Comparison of ENCODE assay signal across 15 mouse cellular contexts in the genomic region with DNA sequence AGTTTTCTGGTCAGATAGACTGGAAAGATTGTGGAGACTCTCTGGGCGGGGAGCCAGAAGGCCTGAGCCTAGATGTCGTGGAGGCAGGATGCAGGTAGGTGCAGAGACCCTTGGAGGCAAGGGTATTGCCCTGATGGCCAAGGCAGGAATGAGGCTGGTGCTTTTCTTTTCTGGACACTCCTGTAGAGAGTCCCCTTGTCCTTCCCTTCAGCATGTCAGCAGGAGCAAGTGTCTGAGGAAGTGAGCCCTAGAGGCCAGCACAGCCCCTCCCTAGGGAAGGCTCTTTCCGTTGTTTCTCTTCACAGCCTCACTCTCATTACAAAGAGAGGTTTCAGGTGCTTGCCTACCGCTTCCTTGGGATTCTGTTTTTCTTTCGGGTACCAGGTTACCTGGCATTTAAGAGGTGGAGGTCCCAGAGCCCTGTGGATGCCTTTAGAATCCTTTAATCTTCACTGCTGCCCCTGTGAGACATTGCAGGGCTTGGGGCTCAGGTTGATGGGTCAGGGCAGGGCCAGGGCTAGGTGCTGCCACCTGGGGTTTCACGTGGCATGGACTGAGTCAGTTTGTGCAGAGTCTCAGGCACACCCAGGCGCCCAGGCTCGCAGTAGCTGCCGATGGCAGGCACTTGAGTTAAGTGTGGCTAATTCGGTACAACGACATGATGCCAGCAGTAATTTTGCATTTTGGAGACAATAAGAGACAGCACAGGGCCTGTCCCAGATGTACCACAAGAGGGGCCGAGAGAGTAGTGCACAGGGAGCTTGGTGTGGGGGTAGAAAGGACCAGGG. TPM values are rescaled to one million over a fixed set of nuclear protein-coding genes. Genes with fewer than 3 reads are reported as not detected.
DNase-seq lines count a peak whose midpoint lies in the region; ATAC-seq and TF ChIP-seq lines count a peak whose summit lies in the region.
"Had no signal": no experiment of that assay in that cellular context is flagged by ENCODE, and none has a peak within 500 bp of the region (broad histone marks: within the 10 kb centered on the region; RNA-seq: fewer than 3 reads in every experiment).

No protein-coding gene starts in this region.

- no peaks in the 10 kb centered on the region for H3K79me2 ChIP-seq in CH12.LX (replicated peaks; ENCODE audit: control insufficient read depth, extremely low read depth, insufficient read depth, poor library complexity, severe bottlenecking)

- peaks cover 17% of the 10 kb centered on the region for H3K27me3 ChIP-seq in kidney, embryonic 15.5 days
- H3K27me3 ChIP-seq in CH12.LX (replicated peaks) (peaks cover 59% of the 10 kb centered on the region), E14TG2a.4 (ENCODE audit: insufficient read depth, low read length) (no peaks in the 10 kb centered on the region)
- H3K27me3 ChIP-seq in heart, embryonic 14.5 days (ENCODE audit: control insufficient read depth, insufficient read depth, low read length): peaks cover 16% of the 10 kb centered on the region; the same call in 1 of the 2 replicates
- H3K27me3 ChIP-seq: lung, embryonic 15.5 days had no signal

- no peaks in the 10 kb centered on the region for H3K36me3 ChIP-seq in kidney, embryonic 15.5 days
- H3K36me3 ChIP-seq in CH12.LX (replicated peaks in 1 of 2; ENCODE audit: control insufficient read depth in 1 of 2, insufficient read depth in 1 of 2, low read length in 1 of 2): no peaks in the 10 kb centered on the region
- H3K36me3 ChIP-seq in E14TG2a.4 (ENCODE audit: insufficient read depth, low read length): no peaks in the 10 kb centered on the region
- H3K36me3 ChIP-seq in heart, embryonic 14.5 days (ENCODE audit: control insufficient read depth, insufficient read depth, low read length): no peaks in the 10 kb centered on the region
- H3K36me3 ChIP-seq: lung, embryonic 15.5 days; neural tube, embryonic 12.5 days had no signal

- H3K4me2 ChIP-seq in kidney, embryonic 15.5 days: no peak overlapping the region
- H3K4me2 ChIP-seq in CH12.LX (ENCODE audit: insufficient read depth, low read depth, poor library complexity, severe bottlenecking): no peak overlapping the region; the same call in 1 of the 2 replicates
- H3K4me2 ChIP-seq in heart, embryonic 14.5 days (ENCODE audit: low read length): 0 out of 2 replicates have a peak overlapping the region, but pooled peaks have one; percentile 3
- H3K4me2 ChIP-seq: lung, embryonic 15.5 days; neural tube, embryonic 12.5 days had no signal

- peak; percentile 44 for DNase-seq in kidney, postnatal 10 days
- peak; percentile 18 for DNase-seq in CH12.LX (ENCODE audit: extremely low read depth)
- DNase-seq in urinary bladder, postnatal 14 days (ENCODE audit: low spot score): no peak
- no peak for DNase-seq in gastrocnemius, adult 18-20 months (ENCODE audit: low spot score)
- DNase-seq: cerebellum, adult 2 months; kidney, postnatal 4 days; midbrain, embryonic 14.5 days; retina, postnatal 1 day; thymus, postnatal 14 days had no signal

- no peak for ATAC-seq in kidney, embryonic 15.5 days (replicated peaks; ENCODE audit: low FRiP score)
- ATAC-seq in heart, embryonic 14.5 days (ENCODE audit: insufficient number of reproducible peaks, insufficient read depth, low FRiP score, low read depth): no peak
- ATAC-seq: inflammation-experienced regulatory T-cells, adult 6 months had no signal

- H3K4me3 ChIP-seq in kidney, embryonic 15.5 days (replicated peaks): no peak overlapping the region
- H3K4me3 ChIP-seq in CH12.LX (replicated peaks in 1 of 3; ENCODE audit: low read depth in 2 of 3, low read length in 2 of 3, poor library complexity in 1 of 3) (no peak overlapping the region), E14TG2a.4 (replicated peaks; ENCODE audit: low read length) (peak overlapping the region; percentile 1; the same call in 1 of the 2 replicates)
- H3K4me3 ChIP-seq in heart, embryonic 14.5 days (ENCODE audit: control insufficient read depth in 1 of 2, insufficient read depth in 1 of 2, low read depth in 1 of 2, low read length in 2 of 2): no peak overlapping the region
- H3K4me3 ChIP-seq: lung, embryonic 15.5 days; neural tube, embryonic 12.5 days had no signal

- H3K9me3 ChIP-seq in kidney, embryonic 15.5 days (replicated peaks): no peaks in the 10 kb centered on the region
- H3K9me3 ChIP-seq in CH12.LX (replicated peaks; ENCODE audit: low read length) (no peaks in the 10 kb centered on the region), E14TG2a.4 (ENCODE audit: low read length) (no peaks in the 10 kb centered on the region)
- no peaks in the 10 kb centered on the region for H3K9me3 ChIP-seq in heart, embryonic 14.5 days (ENCODE audit: control insufficient read depth, low read length)
- H3K9me3 ChIP-seq: lung, embryonic 15.5 days; neural tube, embryonic 12.5 days had no signal

- TF ChIP-seq POLR2A in CH12.LX (IDR thresholded peaks at IDR 0.05; ENCODE audit: low read depth, low read length): no peak

- no peak for TF ChIP-seq RAD21 in CH12.LX (IDR thresholded peaks at IDR 0.05; ENCODE audit: low read depth, low read length)

- dilution Hi-C loops in CH12.LX (cut with MboI; ENCODE audit: extremely low pct_ligation_motif_present, extremely low pct_unique_long_range_greater_than_20kb, low sequenced_read_pairs): no loop called here

- peaks cover 22% of the 10 kb centered on the region for H3K4me1 ChIP-seq in kidney, embryonic 15.5 days
- H3K4me1 ChIP-seq in CH12.LX (ENCODE audit: control insufficient read depth in 1 of 2, insufficient read depth in 2 of 2): peaks cover 11 to 23% of the 10 kb centered on the region in 2 experiments
- peaks cover 52% of the 10 kb centered on the region for H3K4me1 ChIP-seq in E14TG2a.4 (replicated peaks; ENCODE audit: low read depth, low read length)
- peaks cover 18 to 19% of the 10 kb centered on the region in 2 experiments for H3K4me1 ChIP-seq in heart, embryonic 14.5 days (ENCODE audit: control insufficient read depth in 2 of 2, insufficient read depth in 2 of 2, low read length in 2 of 2)

- 63% methylated on average over 12 of the region's 12 CpGs for WGBS in kidney, embryonic 15.5 days
- WGBS in heart, embryonic 14.5 days: 34% methylated on average over 12 of the region's 12 CpGs

- no peak overlapping the region for H3K9ac ChIP-seq in kidney, embryonic 15.5 days
- H3K9ac ChIP-seq in CH12.LX (ENCODE audit: insufficient read depth, low read depth): no peak overlapping the region
- H3K9ac ChIP-seq in heart, embryonic 14.5 days (ENCODE audit: low read length): peak overlapping the region; percentile 27; the same call in 1 of the 2 replicates
- H3K9ac ChIP-seq: lung, embryonic 15.5 days; neural tube, embryonic 12.5 days had no signal

- TF ChIP-seq CTCF in CH12.LX (conservative IDR thresholded peaks at IDR 0.05 in 1 of 2, IDR thresholded peaks at IDR 0.05 in 1 of 2; ENCODE audit: low read depth in 2 of 2, low read length in 2 of 2) (0 out of 4 replicates have a peak, but pooled peaks of 1 of the 2 experiments have one; percentile 1), E14TG2a.4 (conservative IDR thresholded peaks at IDR 0.05; ENCODE audit: low read length) (no peak)

- 0 out of 2 replicates have a peak, but pooled peaks have one; percentile 11 for TF ChIP-seq EP300 in CH12.LX (IDR thresholded peaks at IDR 0.05; ENCODE audit: low read length)

- in situ Hi-C loops in CH12.LX (cut with MboI; ENCODE audit: low pct_ligation_motif_present, low pct_unique_long_range_greater_than_20kb, low sequenced_read_pairs): loop anchor here (25.0 kb wide), 1 partner anchor 397 kb away; no protein-coding TSS in a partner anchor

- H3K27ac ChIP-seq in kidney, embryonic 15.5 days: no peak overlapping the region
- H3K27ac ChIP-seq in CH12.LX (ENCODE audit: insufficient read depth, low read depth): no peak overlapping the region
- no peak overlapping the region for H3K27ac ChIP-seq in heart, embryonic 14.5 days (replicated peaks in 1 of 2; ENCODE audit: control insufficient read depth in 1 of 2, insufficient read depth in 1 of 2, low read depth in 2 of 2, low read length in 2 of 2)
- H3K27ac ChIP-seq: lung, embryonic 15.5 days; neural tube, embryonic 12.5 days had no signal

TF ChIP-seq in CH12.LX, 34 proteins besides CTCF, POLR2A, EP300 and RAD21:
- no peak for TF ChIP-seq ZC3H11A (IDR thresholded peaks at IDR 0.05; ENCODE audit: low read depth, low read length)
- TF ChIP-seq IRF4 (IDR thresholded peaks at IDR 0.05; ENCODE audit: low read depth, low read length): no peak
- TF ChIP-seq E2F4 (IDR thresholded peaks at IDR 0.05; ENCODE audit: insufficient replicate concordance, low read depth, low read length): no peak
- no peak for TF ChIP-seq USF2 (conservative IDR thresholded peaks at IDR 0.05; ENCODE audit: low read depth, low read length)
- no peak for TF ChIP-seq MAX (IDR thresholded peaks at IDR 0.05; ENCODE audit: low read length)
- TF ChIP-seq MAFK (IDR thresholded peaks at IDR 0.05; ENCODE audit: insufficient replicate concordance, low read length): no peak
- no peak for TF ChIP-seq RCOR1 (conservative IDR thresholded peaks at IDR 0.05; ENCODE audit: low read depth, low read length)
- TF ChIP-seq TBP (conservative IDR thresholded peaks at IDR 0.05; ENCODE audit: low read depth, low read length): no peak
- no peak for TF ChIP-seq SIN3A (IDR thresholded peaks at IDR 0.05; ENCODE audit: low read length)
- TF ChIP-seq CHD2 (IDR thresholded peaks at IDR 0.05; ENCODE audit: low read length): no peak
- TF ChIP-seq UBTF (IDR thresholded peaks at IDR 0.05; ENCODE audit: low read depth, low read length): no peak

RNA-seq across cellular contexts. Expression of a gene that starts 50.6 kb away (rescaled TPM):
- polyA plus RNA-seq in kidney, embryonic 15.5 days (2015; fragmentation: Nextera tagmentation; extraction: Ambion mirVana): 63.2 and 65.9 TPM in 2 replicates
- total RNA-seq in CH12.LX (2012; rRNA removed): 33.9 and 37.2 TPM in 2 replicates
- 55.5 and 56.0 TPM in 2 replicates for total RNA-seq in CH12.LX (2014; rRNA removed)
- 54.8 and 54.9 TPM in 2 replicates for polyA plus RNA-seq in CH12.LX (2012; ENCODE audit: insufficient read length, low read depth)
- 29.5 and 30.2 TPM in 2 replicates for polyA plus RNA-seq in heart, embryonic 14.5 days (2014; fragmentation: Nextera tagmentation; extraction: Ambion mirVana)
- 10 to 100 TPM; 16.8 to 18.1 TPM for total RNA-seq in gastrocnemius, adult 18-20 months (2021)

RNA-seq across cellular contexts. Expression of a gene that starts 58.0 kb away (rescaled TPM):
- 124 and 125 TPM in 2 replicates for polyA plus RNA-seq in kidney, embryonic 15.5 days (2015; fragmentation: Nextera tagmentation; extraction: Ambion mirVana)
- 5.2 and 6.6 TPM in 2 replicates for total RNA-seq in CH12.LX (2012; rRNA removed)
- 2.5 TPM in 2 replicates for total RNA-seq in CH12.LX (2014; rRNA removed)
- polyA plus RNA-seq in CH12.LX (2012; ENCODE audit: insufficient read length, low read depth): 15.6 and 17.1 TPM in 2 replicates
- polyA plus RNA-seq in heart, embryonic 14.5 days (2014; fragmentation: Nextera tagmentation; extraction: Ambion mirVana): 70.8 and 74.8 TPM in 2 replicates
- 10 to 100 TPM; 21.8 to 23.0 TPM for total RNA-seq in gastrocnemius, adult 18-20 months (2021)

Comparison
In these comparisons a context has a peak if more than half of its experiments do, and no peak if none do; other contexts are left out.
1. DNase-seq: peak in kidney, postnatal 10 days (single experiment) and CH12.LX (single experiment); none in urinary bladder, postnatal 14 days (single experiment) and gastrocnemius, adult 18-20 months (single experiment).